Mouse (Mus musculus) cortical plate, adult 2 months (tissue): ENCODE measurements around the gene Khdc1a.

Source experiments
- CTCF ChIP-seq: fragments of 200-500 bp; IDR thresholded peaks from 2 replicates; pipeline ENCODE4 v1.5.1; 2011; ENCODE audit warnings: mild to moderate bottlenecking, control low read depth, low read length; ENCODE audit not compliant: insufficient read depth; ENCODE audit errors: extremely low read depth
- POLR2A ChIP-seq: fragments of 200-500 bp; IDR thresholded peaks from 2 replicates; pipeline ENCODE4 v1.6.1; 2011; ENCODE audit warnings: mild to moderate bottlenecking, low read length, control low read depth; ENCODE audit not compliant: insufficient read depth; ENCODE audit errors: extremely low read depth

GRCm38 (mm10) chr1:21391138-21391671, 41.8 kb downstream of the Khdc1a start:
- TF ChIP-seq POLR2A: no peak
- no peak for TF ChIP-seq CTCF
